Mouse (Mus musculus): ENCODE results near the gene Olfr351. TPM values are rescaled to one million over a fixed set of nuclear protein-coding genes. Genes with fewer than 3 reads are reported as not detected.

Gene Olfr351
- polyA plus RNA-seq, 1 experiment from 2014 or later, result not detected

Other genes with a start within 250 kb of the Olfr351 start
- not detected in 2 replicates for gene Olfr345, start 222.6 kb downstream of the Olfr351 start, polyA plus RNA-seq (2014; fragmentation: Nextera tagmentation; extraction: Ambion mirVana)
- gene Olfr346, start 176.9 kb downstream of the Olfr351 start, polyA plus RNA-seq (2014; fragmentation: Nextera tagmentation; extraction: Ambion mirVana), result not detected in 2 replicates
- not detected in 2 replicates for gene Olfr347, start 130.8 kb downstream of the Olfr351 start, polyA plus RNA-seq (2014; fragmentation: Nextera tagmentation; extraction: Ambion mirVana)
- not detected in 2 replicates for gene Olfr348, start 78.4 kb downstream of the Olfr351 start, polyA plus RNA-seq (2014; fragmentation: Nextera tagmentation; extraction: Ambion mirVana)
- not detected in 2 replicates for gene Olfr50, start 72.1 kb downstream of the Olfr351 start, polyA plus RNA-seq (2014; fragmentation: Nextera tagmentation; extraction: Ambion mirVana)
- not detected in 2 replicates for gene Olfr3, start 45.6 kb downstream of the Olfr351 start, polyA plus RNA-seq (2014; fragmentation: Nextera tagmentation; extraction: Ambion mirVana)
- not detected in 2 replicates for gene Olfr350, start 16.4 kb downstream of the Olfr351 start, polyA plus RNA-seq (2014; fragmentation: Nextera tagmentation; extraction: Ambion mirVana)
- gene Olfr352, start 5.8 kb upstream of the Olfr351 start, polyA plus RNA-seq (2014; fragmentation: Nextera tagmentation; extraction: Ambion mirVana), result not detected in 2 replicates
- gene Olfr353, start 30.3 kb upstream of the Olfr351 start, polyA plus RNA-seq (2014; fragmentation: Nextera tagmentation; extraction: Ambion mirVana), result not detected in 2 replicates
- not detected in 2 replicates for gene Olfr354, start 43.0 kb upstream of the Olfr351 start, polyA plus RNA-seq (2014; fragmentation: Nextera tagmentation; extraction: Ambion mirVana)
- gene Olfr355, start 66.2 kb upstream of the Olfr351 start, polyA plus RNA-seq (2014; fragmentation: Nextera tagmentation; extraction: Ambion mirVana), result not detected in 2 replicates
- gene Olfr356, start 74.5 kb upstream of the Olfr351 start, polyA plus RNA-seq (2014; fragmentation: Nextera tagmentation; extraction: Ambion mirVana), result not detected in 2 replicates
- not detected in 2 replicates for gene Olfr357, start 131.2 kb upstream of the Olfr351 start, polyA plus RNA-seq (2014; fragmentation: Nextera tagmentation; extraction: Ambion mirVana)
- gene Olfr358, start 146.7 kb upstream of the Olfr351 start, polyA plus RNA-seq (2014; fragmentation: Nextera tagmentation; extraction: Ambion mirVana), result not detected in 2 replicates
- gene Olfr360, start 203.1 kb upstream of the Olfr351 start, polyA plus RNA-seq (2014; fragmentation: Nextera tagmentation; extraction: Ambion mirVana), result not detected in 2 replicates
- gene Olfr361, start 226.6 kb upstream of the Olfr351 start, polyA plus RNA-seq (2014; fragmentation: Nextera tagmentation; extraction: Ambion mirVana), result not detected in 2 replicates